Mouse (Mus musculus): ENCODE data around the gene Tbcd. TPM values are rescaled to one million over a fixed set of nuclear protein-coding genes. Genes with fewer than 3 reads are reported as not detected.

The Tbcd gene
- polyA plus RNA-seq, 1 experiment from 2014 or later: 21.2 TPM

- Histone ChIP-seq H3K4me1 (ENCODE audit: insufficient read depth) (no peaks in the 10 kb centered on the region), H3K9ac (replicated peaks) (no peak overlapping the region), H3K36me3 (replicated peaks; ENCODE audit: insufficient read depth, low read length) (0 out of 2 replicates have a peak, but pooled peaks cover 3% of the 10 kb centered on the region), H3K27ac (ENCODE audit: low read depth) (no peak overlapping the region), H3K9me3 (ENCODE audit: low read length) (no peaks in the 10 kb centered on the region), H3K4me2 (ENCODE audit: low read depth, low read length) (no peak overlapping the region), H3K4me3 (ENCODE audit: low read depth, low read length) (no peak overlapping the region), H3K27me3 (ENCODE audit: insufficient read depth, low read length) (no peaks in the 10 kb centered on the region)
- 65% methylated on average over 2 of the region's 2 CpGs for WGBS (ENCODE audit: insufficient replicate concordance)
- DNase-seq (no peak), ATAC-seq (no peak)
- no peak for TF ChIP-seq CTCF (IDR thresholded peaks at IDR 0.05; ENCODE audit: low read depth)
- no peak for TF ChIP-seq EP300 (IDR thresholded peaks at IDR 0.05; ENCODE audit: low read depth)
Observed at GRCm38 (mm10) chr11:121661116-121661515, 209.4 kb downstream of the Tbcd start.

Other genes with a start within 250 kb of the Tbcd start
- 2.3 and 3.2 TPM in 2 replicates for gene Hexdc, start 247.5 kb upstream of the Tbcd start, polyA plus RNA-seq (2015; fragmentation: Nextera tagmentation; extraction: Ambion mirVana)
- 17.7 and 17.9 TPM in 2 replicates for gene Ogfod3, start 247.2 kb upstream of the Tbcd start, polyA plus RNA-seq (2015; fragmentation: Nextera tagmentation; extraction: Ambion mirVana)
- gene Cybc1, start 222.6 kb upstream of the Tbcd start, polyA plus RNA-seq (2015; fragmentation: Nextera tagmentation; extraction: Ambion mirVana): 13.3 and 15.0 TPM in 2 replicates
- 27.8 and 39.1 TPM in 2 replicates for gene Narf, start 214.7 kb upstream of the Tbcd start, polyA plus RNA-seq (2015; fragmentation: Nextera tagmentation; extraction: Ambion mirVana)
- gene Foxk2, start 192.0 kb upstream of the Tbcd start, polyA plus RNA-seq (2015; fragmentation: Nextera tagmentation; extraction: Ambion mirVana): 2.3 and 2.6 TPM in 2 replicates
- 16.6 and 16.7 TPM in 2 replicates for gene Wdr45b, start 97.5 kb upstream of the Tbcd start, polyA plus RNA-seq (2015; fragmentation: Nextera tagmentation; extraction: Ambion mirVana)
- 0.58 and 0.60 TPM in 2 replicates for gene Rab40b, start 63.7 kb upstream of the Tbcd start, polyA plus RNA-seq (2015; fragmentation: Nextera tagmentation; extraction: Ambion mirVana)
- 12.2 and 14.6 TPM in 2 replicates for gene Fn3krp, start 30.5 kb upstream of the Tbcd start, polyA plus RNA-seq (2015; fragmentation: Nextera tagmentation; extraction: Ambion mirVana)
- gene Fn3k, start 17.0 kb upstream of the Tbcd start, polyA plus RNA-seq (2015; fragmentation: Nextera tagmentation; extraction: Ambion mirVana): 14.6 and 19.2 TPM in 2 replicates
- gene Zfp750, start 67.4 kb downstream of the Tbcd start, polyA plus RNA-seq (2015; fragmentation: Nextera tagmentation; extraction: Ambion mirVana): 2.5 TPM in 2 replicates
- gene B3gntl1, start 221.2 kb downstream of the Tbcd start, polyA plus RNA-seq (2015; fragmentation: Nextera tagmentation; extraction: Ambion mirVana): 1.1 and 1.5 TPM in 2 replicates
- gene Metrnl, start 249.6 kb downstream of the Tbcd start, polyA plus RNA-seq (2015; fragmentation: Nextera tagmentation; extraction: Ambion mirVana): 4.7 and 6.7 TPM in 2 replicates

Data from liver, postnatal 0 days (tissue).